Mouse (Mus musculus) intestine, embryonic 14.5 days (tissue): ENCODE data around the gene 1110051M20Rik. TPM values are rescaled to one million over a fixed set of nuclear protein-coding genes. Genes with fewer than 3 reads are reported as not detected.
A peak's percentile ranks its signal among the peaks of the same experiment; 100 is the strongest.

ENCODE experiments used
- ATAC-seq: fragments of 200-750 bp; cut with Nextera tagmentation; replicated peaks from 2 replicates; pipeline ENCODE4 v1.8.0; 2017; ENCODE audit warnings: low read depth, moderate number of reproducible peaks, moderate TSS enrichment, moderate library complexity; ENCODE audit not compliant: low FRiP score, low TSS enrichment
- DNase-seq: peaks from one replicate; pipeline ENCODE4 v3.0.0-alpha.2; 2018; ENCODE audit warnings: low spot score
- H3K27ac ChIP-seq: fragments of 300-500 bp; sonication (generic); 2 replicates; pipeline ENCODE4 v1.5.1; 2014; ENCODE audit warnings: low read depth, mild to moderate bottlenecking, control low read depth
- H3K27me3 ChIP-seq: fragments of 300-500 bp; sonication (generic); replicated peaks from 2 replicates; pipeline ENCODE4 v1.6.1; 2014; ENCODE audit warnings: low read length, control low read depth; ENCODE audit not compliant: control insufficient read depth, insufficient read depth
- H3K36me3 ChIP-seq: fragments of 300-500 bp; sonication (generic); 2 replicates; pipeline ENCODE4 v1.6.1; 2014; ENCODE audit warnings: low read length, control low read depth; ENCODE audit not compliant: control insufficient read depth, insufficient read depth
- H3K4me1 ChIP-seq: fragments of 300-500 bp; sonication (generic); replicated peaks from 2 replicates; pipeline ENCODE4 v1.6.1; 2014; ENCODE audit warnings: low read length, control low read depth, mixed read lengths; ENCODE audit not compliant: control insufficient read depth, insufficient read depth
- H3K4me2 ChIP-seq: fragments of 300-500 bp; sonication (generic); 2 replicates; pipeline ENCODE4 v1.6.1; 2014; ENCODE audit warnings: low read length
- H3K4me3 ChIP-seq: fragments of 300-500 bp; sonication (generic); 2 replicates; pipeline ENCODE4 v1.5.1; 2014; ENCODE audit warnings: low read depth, low read length, control low read depth, mixed read lengths
- H3K9ac ChIP-seq: fragments of 300-500 bp; sonication (generic); 2 replicates; pipeline ENCODE4 v1.6.1; 2014; ENCODE audit warnings: mild to moderate bottlenecking, low read length
- H3K9me3 ChIP-seq: fragments of 300-500 bp; sonication (generic); 2 replicates; pipeline ENCODE4 v1.6.1; 2016; ENCODE audit warnings: low read length, control low read depth; ENCODE audit not compliant: control insufficient read depth
- WGBS: fragments of 180-500 bp; shearing (Covaris S2); extraction: QIAGEN DNeasy Blood & Tissue Kit; methylation state at CpG from one replicate; pipeline ENCODE4 v1.1.7; 2014; 5-methylcytosine and 5-hydroxymethylcytosine counted together
- polyA plus RNA-seq: library from polyadenylated mRNA; unstranded; fragments of >200 nt; fragmentation: Nextera tagmentation; extraction: Ambion mirVana; gene quantifications from 2 replicates; pipeline ENCODE4 v1.2.1, GENCODE M21; 2014

Gene 1110051M20Rik
- polyA plus RNA-seq, 1 experiment from 2014 or later, result 53.1 TPM

DNA sequence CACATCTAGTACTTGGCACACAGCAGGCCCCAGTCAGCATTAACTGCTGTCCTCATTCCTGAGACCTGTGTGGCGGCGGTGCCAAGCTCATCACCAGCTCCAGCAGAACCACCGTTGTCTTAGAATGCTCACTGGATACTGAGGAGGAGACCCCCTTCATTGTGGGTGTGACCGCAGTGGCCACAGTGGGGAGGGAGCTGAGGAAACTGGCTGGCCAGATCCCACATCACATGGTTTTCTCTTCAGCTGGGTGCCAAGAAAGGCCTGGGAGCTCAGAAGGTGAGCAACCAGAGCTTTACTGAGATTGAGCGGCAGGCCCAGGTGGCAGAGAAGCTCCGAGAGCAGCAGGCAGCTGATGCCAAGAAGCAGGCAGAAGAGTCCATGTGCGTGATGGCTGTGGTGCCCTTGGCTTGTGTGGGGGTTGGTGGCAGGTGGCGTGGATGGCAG, 174.8 kb downstream of the 1110051M20Rik start:
- peaks cover 81% of the 10 kb centered on the region for H3K36me3 ChIP-seq
- ATAC-seq, result no peak
- H3K27me3 ChIP-seq, result no peaks in the 10 kb centered on the region

DNA sequence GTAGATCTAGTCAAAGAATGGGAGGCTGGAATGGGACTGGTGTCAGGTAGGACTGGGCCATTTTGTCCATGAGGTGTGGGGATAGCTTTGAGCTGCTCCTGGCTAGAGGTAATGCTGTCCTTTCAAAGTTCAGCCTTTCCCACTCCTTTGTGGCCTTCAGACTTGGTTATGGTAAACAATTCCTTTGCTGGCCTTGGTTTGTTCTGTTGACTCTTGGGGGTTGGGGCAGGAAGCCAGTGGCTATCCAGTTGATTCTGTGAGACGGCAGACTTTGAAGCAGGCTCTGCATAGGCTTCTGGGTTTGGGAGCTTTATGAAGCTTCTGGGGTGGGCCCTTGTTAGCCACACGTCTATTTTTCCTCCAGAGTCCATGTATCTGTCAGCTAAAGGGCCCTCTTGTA, 175.8 kb downstream of the 1110051M20Rik start:
- no peak for ATAC-seq
- peaks cover 72% of the 10 kb centered on the region for H3K36me3 ChIP-seq
- H3K27ac ChIP-seq, result no peak overlapping the region
- 72% methylated on average over 2 of the region's 2 CpGs for WGBS
- H3K4me1 ChIP-seq, result peaks cover 16% of the 10 kb centered on the region
- DNase-seq, result no peak
- no peaks in the 10 kb centered on the region for H3K9me3 ChIP-seq
- H3K4me2 ChIP-seq, result no peak overlapping the region
- no peak overlapping the region for H3K4me3 ChIP-seq
- H3K9ac ChIP-seq, result no peak overlapping the region
- H3K27me3 ChIP-seq, result no peaks in the 10 kb centered on the region

More for the DNA sequence above, 174.8 kb downstream of the 1110051M20Rik start:
- no peak overlapping the region for H3K9ac ChIP-seq
- peaks cover 9% of the 10 kb centered on the region for H3K4me1 ChIP-seq
- 95% methylated on average over 8 of the region's 8 CpGs for WGBS
- H3K27ac ChIP-seq, result no peak overlapping the region
- H3K9me3 ChIP-seq, result no peaks in the 10 kb centered on the region
- no peak for DNase-seq
- no peak overlapping the region for H3K4me3 ChIP-seq
- H3K4me2 ChIP-seq, result no peak overlapping the region

DNA sequence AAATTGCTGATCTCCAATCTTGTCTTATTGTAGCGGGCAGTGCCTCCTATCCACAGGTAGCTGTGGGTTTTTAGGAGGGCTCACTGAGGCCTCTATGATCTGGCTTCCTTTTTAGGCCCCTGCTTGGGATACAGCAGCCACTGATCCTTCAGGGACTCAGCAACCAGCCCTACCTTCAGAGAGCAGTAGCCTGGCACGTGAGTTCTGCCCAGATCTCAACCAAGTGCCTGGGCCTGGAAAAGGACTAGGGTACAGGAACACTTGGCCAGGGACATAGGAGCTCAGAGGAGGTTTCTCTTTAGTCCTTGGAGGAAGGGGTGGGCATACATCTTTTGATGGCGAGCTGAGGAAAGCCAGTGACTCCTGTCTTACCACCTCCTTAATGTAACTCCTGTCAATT, 176.5 kb downstream of the 1110051M20Rik start:
- Histone ChIP-seq H3K36me3 (peaks cover 72% of the 10 kb centered on the region), H3K27ac (no peak overlapping the region)

DNA sequence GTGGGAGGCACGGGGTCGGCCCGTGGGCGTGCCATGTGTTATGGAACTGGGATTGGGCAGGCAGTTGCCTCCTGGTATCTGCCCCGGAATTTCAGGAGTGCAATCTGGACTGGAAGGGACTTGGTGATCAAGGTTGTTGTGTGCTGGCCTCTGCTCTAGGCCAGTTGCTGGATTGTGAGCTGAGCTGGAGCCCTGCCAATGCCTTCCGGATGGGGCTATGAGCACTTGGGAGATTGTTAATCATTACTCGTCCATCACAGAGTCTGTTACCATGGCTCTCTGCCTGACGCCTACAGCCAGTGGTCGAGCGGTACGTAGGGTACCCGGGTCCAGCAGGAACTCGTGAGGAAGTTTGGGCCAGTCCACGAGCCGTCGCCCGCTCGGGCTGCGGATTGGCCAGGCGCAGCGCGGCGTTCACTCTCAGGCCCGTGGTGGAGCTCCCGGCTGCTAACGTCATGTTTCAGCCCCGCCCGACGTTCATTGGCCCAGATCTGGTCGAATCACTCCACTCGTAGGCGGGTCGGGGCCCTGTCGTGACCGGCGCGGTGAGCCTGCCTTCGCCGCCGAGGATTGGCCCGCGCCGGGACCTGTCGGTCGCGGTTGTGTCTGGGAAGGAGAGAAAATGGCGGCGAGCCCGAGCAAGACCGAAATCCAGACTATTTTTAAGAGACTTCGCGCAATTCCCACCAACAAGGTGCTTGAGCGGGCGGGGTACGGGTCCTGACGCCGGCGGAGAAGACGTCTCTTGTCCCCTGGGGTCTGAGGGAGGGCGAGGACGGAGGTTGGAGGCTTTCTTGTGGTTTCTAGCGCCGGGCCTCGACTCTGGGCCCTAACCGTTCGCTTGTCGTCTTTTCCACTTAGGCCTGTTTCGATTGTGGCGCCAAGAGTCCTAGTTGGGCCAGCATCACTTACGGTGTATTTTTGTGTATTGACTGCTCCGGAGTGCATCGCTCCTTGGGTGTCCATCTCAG, 179.5 kb downstream of the 1110051M20Rik start, which contains the start of gene Arfgap2:
TSS of gene Arfgap2 (plus strand) at position 264 of the 971 bp plus-strand sequence.
- Histone ChIP-seq H3K4me1 (peaks cover 16% of the 10 kb centered on the region), H3K27ac (peak within 1 kb of the TSS; percentile 89), H3K9ac (peak within 1 kb of the TSS; percentile 92), H3K9me3 (no peaks in the 10 kb centered on the region), H3K36me3 (peaks cover 54% of the 10 kb centered on the region), H3K4me3 (peak within 1 kb of the TSS; percentile 91), H3K27me3 (no peaks in the 10 kb centered on the region), H3K4me2 (peak within 1 kb of the TSS; percentile 87)
- DNase-seq, result peak; percentile 95
- ATAC-seq, result peak; percentile 98
- WGBS, result 2% methylated on average over 72 of the region's 72 CpGs

More for the DNA sequence above, 176.5 kb downstream of the 1110051M20Rik start:
- Histone ChIP-seq H3K9ac (no peak overlapping the region), H3K27me3 (no peaks in the 10 kb centered on the region), H3K4me1 (peaks cover 16% of the 10 kb centered on the region), H3K4me3 (no peak overlapping the region), H3K4me2 (no peak overlapping the region), H3K9me3 (no peaks in the 10 kb centered on the region)
- ATAC-seq (no peak), DNase-seq (no peak)
- 89% methylated on average over 3 of the region's 3 CpGs for WGBS

DNA sequence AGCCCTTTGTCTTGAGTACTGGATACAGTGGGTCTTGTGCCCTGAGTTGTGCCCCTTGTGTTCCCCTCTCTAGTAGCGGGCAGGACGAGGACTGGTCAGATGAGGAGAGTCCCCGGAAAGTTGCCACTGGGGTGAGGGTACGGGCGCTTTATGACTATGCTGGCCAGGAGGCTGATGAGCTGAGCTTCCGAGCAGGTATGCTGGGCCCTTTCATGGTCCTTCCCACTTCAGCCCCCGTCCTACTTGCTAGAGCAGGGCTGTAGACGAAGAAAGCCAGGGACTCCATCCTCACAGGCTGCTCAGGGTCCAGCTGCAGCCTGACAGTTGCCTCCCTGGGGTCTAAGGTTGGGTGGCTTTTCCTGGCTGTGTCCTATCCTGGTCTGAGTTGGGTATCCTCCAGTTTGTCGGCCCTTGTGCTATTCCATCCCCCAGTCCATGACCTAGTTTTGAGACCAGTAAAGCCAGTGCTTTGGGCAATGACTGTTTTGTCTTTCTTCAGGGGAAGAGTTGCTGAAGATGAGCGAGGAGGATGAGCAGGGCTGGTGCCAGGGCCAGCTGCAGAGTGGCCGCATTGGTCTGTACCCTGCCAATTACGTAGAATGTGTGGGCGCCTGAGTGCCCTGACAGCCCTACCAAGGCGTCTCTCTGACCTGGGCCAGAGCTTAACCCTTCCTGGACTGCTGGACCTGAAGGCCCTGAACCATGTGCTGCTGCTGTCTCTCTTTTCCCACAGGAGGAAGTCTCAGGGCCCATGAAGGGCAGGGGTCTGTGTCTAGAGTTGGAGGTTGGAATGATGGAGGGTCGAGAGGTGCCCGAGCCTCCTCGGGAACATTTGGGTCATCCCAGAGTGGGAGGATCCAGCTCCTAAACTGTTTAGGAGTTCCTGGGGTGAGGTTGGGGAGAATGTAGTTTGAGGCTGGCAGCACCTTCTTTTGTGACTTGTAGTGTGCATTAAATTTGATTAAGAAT, 180.5 kb downstream of the 1110051M20Rik start:
- DNase-seq (no peak), ATAC-seq (no peak)
- no peaks in the 10 kb centered on the region for H3K9me3 ChIP-seq
- H3K36me3 ChIP-seq, result peaks cover 44% of the 10 kb centered on the region
- peak overlapping the region; percentile 63 for H3K4me2 ChIP-seq
- H3K27me3 ChIP-seq, result no peaks in the 10 kb centered on the region
- H3K4me3 ChIP-seq, result peak overlapping the region; percentile 91
- peaks cover 16% of the 10 kb centered on the region for H3K4me1 ChIP-seq
- H3K9ac ChIP-seq, result peak overlapping the region; percentile 92
- H3K27ac ChIP-seq, result peak overlapping the region; percentile 77
- WGBS, result 86% methylated on average over 17 of the region's 17 CpGs

DNA sequence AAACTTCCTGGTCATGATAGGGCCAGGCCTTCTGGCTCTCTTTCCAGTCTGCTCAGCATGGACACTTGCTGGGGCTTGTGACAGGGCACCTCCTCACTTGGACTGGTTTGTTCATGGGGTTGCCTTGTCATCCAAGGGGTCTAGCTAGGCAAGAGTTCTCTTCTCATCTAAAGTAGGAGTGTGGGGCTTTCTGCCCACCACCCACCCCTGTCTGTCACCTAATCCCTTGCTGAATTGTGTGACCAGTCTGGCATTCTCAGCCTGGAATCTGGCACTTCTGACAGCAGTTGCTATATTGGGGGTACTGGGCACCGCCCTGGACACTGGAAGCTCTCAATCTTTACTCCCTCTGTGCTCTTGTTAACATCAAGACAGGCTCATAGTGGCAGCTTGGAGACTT, 185.0 kb downstream of the 1110051M20Rik start:
- H3K9me3 ChIP-seq, result no peaks in the 10 kb centered on the region
- H3K4me3 ChIP-seq, result no peak overlapping the region
- 96% methylated on average over 1 of the region's 1 CpGs for WGBS
- ATAC-seq, result no peak
- H3K27ac ChIP-seq, result no peak overlapping the region
- H3K4me1 ChIP-seq, result peaks cover 22% of the 10 kb centered on the region
- H3K4me2 ChIP-seq, result no peak overlapping the region
- peaks cover 19% of the 10 kb centered on the region for H3K36me3 ChIP-seq
- peaks cover 18% of the 10 kb centered on the region for H3K27me3 ChIP-seq
- no peak for DNase-seq
- no peak overlapping the region for H3K9ac ChIP-seq

DNA sequence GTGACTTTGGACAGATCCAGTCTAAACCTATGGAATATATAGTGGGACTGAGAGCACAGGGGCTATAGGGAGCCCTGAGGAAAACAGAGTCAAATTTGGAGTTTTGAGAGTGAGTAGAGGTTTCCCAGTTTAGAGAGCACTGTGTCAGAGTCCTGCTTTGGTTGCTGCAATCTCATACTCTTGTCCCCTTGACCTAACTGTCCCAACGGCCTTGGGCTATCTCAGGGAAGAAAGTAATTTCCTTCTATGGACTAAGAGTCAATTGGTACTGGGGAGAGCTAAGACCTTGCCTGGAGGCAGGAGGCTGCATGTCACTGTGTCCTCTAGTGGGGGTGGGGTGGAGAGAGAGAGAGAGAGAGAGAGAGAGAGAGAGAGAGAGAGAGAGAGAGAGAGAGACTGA, 185.7 kb downstream of the 1110051M20Rik start:
- Histone ChIP-seq H3K9ac (no peak overlapping the region), H3K27ac (no peak overlapping the region), H3K9me3 (no peaks in the 10 kb centered on the region), H3K4me1 (peaks cover 17% of the 10 kb centered on the region), H3K27me3 (peaks cover 21% of the 10 kb centered on the region), H3K4me2 (no peak overlapping the region), H3K36me3 (peaks cover 19% of the 10 kb centered on the region), H3K4me3 (no peak overlapping the region)
- DNase-seq (no peak), ATAC-seq (no peak)
- WGBS, result 71% methylated on average over 1 of the region's 1 CpGs

DNA sequence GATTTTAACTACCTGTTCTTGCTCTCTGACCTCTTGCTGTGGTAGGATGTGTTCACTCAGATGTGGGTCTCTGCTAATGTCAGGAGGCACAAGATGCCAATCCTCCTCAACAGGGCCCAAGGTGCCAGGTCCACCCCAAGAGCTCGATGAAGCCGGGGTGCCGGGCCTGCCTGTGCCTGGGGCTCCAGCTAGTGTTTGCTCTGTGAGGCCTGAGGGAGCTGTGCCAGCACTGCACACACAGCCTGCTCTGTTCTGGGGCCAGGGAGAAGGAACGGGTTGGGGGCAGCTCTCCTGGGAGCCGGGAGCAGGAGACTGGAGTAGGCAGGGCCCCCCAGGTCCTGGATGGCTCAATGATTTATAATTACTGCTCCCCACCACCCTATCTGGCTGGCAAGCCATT, 186.4 kb downstream of the 1110051M20Rik start:
- Histone ChIP-seq H3K4me2 (peak overlapping the region; percentile 89), H3K9ac (peak overlapping the region; percentile 49), H3K4me3 (peak overlapping the region; percentile 63), H3K27me3 (peaks cover 21% of the 10 kb centered on the region), H3K9me3 (no peaks in the 10 kb centered on the region), H3K36me3 (peaks cover 12% of the 10 kb centered on the region), H3K27ac (no peak overlapping the region), H3K4me1 (peaks cover 17% of the 10 kb centered on the region)
- 62% methylated on average over 5 of the region's 5 CpGs for WGBS
- no peak for ATAC-seq
- no peak for DNase-seq
